Mouse (Mus musculus): ENCODE data around the gene Tbc1d8. TPM values are rescaled to one million over a fixed set of nuclear protein-coding genes. Genes with fewer than 3 reads are reported as not detected.
A peak's percentile ranks its signal among the peaks of the same experiment; 100 is the strongest.

The Tbc1d8 gene
- polyA plus RNA-seq, 1 experiment from 2014 or later = 12.2 TPM

DNA sequence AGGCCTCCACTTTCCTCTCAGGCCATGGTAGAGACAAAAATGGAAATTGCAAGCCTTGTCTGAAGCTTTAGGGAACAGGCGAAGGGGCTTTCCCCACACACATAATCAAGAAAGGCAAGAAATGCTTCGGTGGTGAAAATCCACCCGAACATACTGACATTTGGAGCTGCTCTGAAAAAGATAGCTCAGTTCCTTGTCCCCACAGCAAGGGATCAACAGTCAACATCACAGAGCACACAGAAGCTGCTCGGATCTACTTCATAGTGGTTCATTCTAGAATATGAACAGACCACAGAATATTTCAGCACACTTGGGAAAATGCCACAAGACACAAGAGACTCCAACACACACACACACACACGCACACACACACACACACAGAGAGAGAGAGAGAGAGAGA is 14.6 kb upstream of the Tbc1d8 start:
- no peak overlapping the region for H3K9ac ChIP-seq (ENCODE audit: low read depth, low read length)
- 88% methylated on average over 5 of the region's 5 CpGs for WGBS
- ATAC-seq (ENCODE audit: low FRiP score, low TSS enrichment) = no peak
- H3K27me3 ChIP-seq (ENCODE audit: control insufficient read depth, insufficient read depth, low read length) = no peaks in the 10 kb centered on the region
- no peak overlapping the region for H3K4me3 ChIP-seq (ENCODE audit: low read length)
- H3K4me1 ChIP-seq (ENCODE audit: control insufficient read depth, insufficient read depth, low read length) = no peaks in the 10 kb centered on the region
- H3K4me2 ChIP-seq (replicated peaks; ENCODE audit: low read depth, low read length) = no peak overlapping the region
- H3K36me3 ChIP-seq (ENCODE audit: control insufficient read depth, insufficient read depth, low read length) = no peaks in the 10 kb centered on the region
- peaks cover 12% of the 10 kb centered on the region for H3K9me3 ChIP-seq (ENCODE audit: control insufficient read depth, low read length)
- no peak overlapping the region for H3K27ac ChIP-seq (ENCODE audit: low read depth, low read length)

DNA sequence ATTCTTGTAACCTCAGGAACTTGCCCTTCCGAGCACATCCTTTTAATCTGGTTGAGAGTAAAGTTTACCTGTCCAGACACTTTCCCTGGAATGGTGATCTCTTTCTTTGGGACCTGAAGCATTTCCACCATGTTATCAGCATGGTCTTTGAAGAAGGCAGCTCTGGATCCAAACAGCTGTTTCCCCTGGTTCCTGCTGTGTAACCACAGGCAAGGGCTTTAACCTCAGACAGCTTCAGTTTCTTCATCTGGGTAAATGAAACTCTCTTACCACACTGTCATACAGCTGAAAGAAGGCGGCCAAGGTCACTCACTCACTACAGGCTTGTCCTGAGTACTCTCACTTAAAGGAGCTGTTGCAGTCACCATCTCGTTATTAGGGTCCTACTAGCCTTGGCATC is 8.8 kb upstream of the Tbc1d8 start:
- no peaks in the 10 kb centered on the region for H3K36me3 ChIP-seq (ENCODE audit: control insufficient read depth, insufficient read depth, low read length)
- 78% methylated on average over 3 of the region's 3 CpGs for WGBS
- no peaks in the 10 kb centered on the region for H3K27me3 ChIP-seq (ENCODE audit: control insufficient read depth, insufficient read depth, low read length)
- no peak overlapping the region for H3K4me2 ChIP-seq (replicated peaks; ENCODE audit: low read depth, low read length)
- H3K27ac ChIP-seq (ENCODE audit: low read depth, low read length) = no peak overlapping the region
- H3K4me1 ChIP-seq (ENCODE audit: control insufficient read depth, insufficient read depth, low read length) = no peaks in the 10 kb centered on the region
- no peak for ATAC-seq (ENCODE audit: low FRiP score, low TSS enrichment)
- no peak overlapping the region for H3K4me3 ChIP-seq (ENCODE audit: low read length)
- no peaks in the 10 kb centered on the region for H3K9me3 ChIP-seq (ENCODE audit: control insufficient read depth, low read length)
- no peak overlapping the region for H3K9ac ChIP-seq (ENCODE audit: low read depth, low read length)

DNA sequence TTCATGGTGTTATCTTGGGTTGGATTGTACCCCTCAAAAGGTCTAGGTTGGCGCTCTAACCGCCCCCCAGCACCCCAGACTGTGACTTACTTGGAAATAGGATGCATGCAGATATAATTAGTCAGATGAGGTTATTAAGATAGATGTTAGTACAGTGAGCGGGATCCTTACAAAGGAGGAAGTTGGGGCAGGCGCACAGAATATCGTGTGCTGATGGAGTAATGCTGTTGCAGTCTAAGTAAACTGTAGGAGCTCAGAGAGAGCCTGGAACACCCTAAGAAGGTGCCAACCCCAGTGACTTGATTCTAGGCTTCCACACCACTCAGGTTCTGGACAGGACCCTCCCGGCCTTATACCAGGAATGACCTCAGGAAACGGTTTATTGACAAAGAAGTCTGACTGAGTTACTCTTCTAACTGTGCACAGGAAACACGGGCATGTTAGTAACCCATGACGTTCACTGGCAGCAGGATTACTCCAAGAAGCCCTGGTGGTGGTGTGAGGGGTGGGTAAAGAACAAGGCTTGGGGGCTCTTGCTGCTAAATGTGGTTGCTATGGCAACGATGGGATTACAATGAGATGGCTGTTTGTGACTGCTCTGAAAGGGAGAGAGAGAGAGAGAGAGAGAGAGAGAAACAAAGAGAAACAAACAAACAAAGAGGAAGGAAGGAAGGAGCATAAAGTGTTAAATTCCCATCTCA is 3.7 kb upstream of the Tbc1d8 start:
- Histone ChIP-seq H3K9ac (ENCODE audit: low read depth, low read length) (no peak overlapping the region), H3K27me3 (ENCODE audit: control insufficient read depth, insufficient read depth, low read length) (peaks cover 5% of the 10 kb centered on the region; the same call in 1 of the 2 replicates), H3K36me3 (ENCODE audit: control insufficient read depth, insufficient read depth, low read length) (no peaks in the 10 kb centered on the region), H3K4me1 (ENCODE audit: control insufficient read depth, insufficient read depth, low read length) (peaks cover 12% of the 10 kb centered on the region), H3K4me2 (replicated peaks; ENCODE audit: low read depth, low read length) (no peak overlapping the region), H3K27ac (ENCODE audit: low read depth, low read length) (no peak overlapping the region), H3K9me3 (ENCODE audit: control insufficient read depth, low read length) (no peaks in the 10 kb centered on the region), H3K4me3 (ENCODE audit: low read length) (no peak overlapping the region)
- 72% methylated on average over 10 of the region's 10 CpGs for WGBS
- no peak for ATAC-seq (ENCODE audit: low FRiP score, low TSS enrichment)

DNA sequence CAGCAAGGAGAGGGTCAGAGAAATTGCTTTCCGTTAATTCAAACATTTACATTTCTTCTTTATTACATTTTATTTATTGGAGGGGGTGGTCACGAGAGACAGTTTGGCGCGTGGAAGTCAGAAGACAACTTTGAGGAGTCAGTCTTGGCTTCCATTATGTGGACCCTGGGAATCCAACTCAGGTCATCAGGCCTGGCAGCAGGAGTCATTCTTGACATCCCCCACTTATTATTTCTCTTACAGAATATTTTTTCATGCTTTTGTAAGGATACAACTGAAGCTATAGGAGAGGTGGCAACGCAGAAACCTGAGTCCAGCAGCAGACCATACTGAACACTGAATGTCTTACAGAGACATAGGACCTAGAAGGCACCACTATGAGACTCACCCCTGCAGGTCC is 699 bp upstream of the Tbc1d8 start:
- no peaks in the 10 kb centered on the region for H3K9me3 ChIP-seq (ENCODE audit: control insufficient read depth, low read length)
- H3K36me3 ChIP-seq (ENCODE audit: control insufficient read depth, insufficient read depth, low read length) = no peaks in the 10 kb centered on the region
- WGBS = 50% methylated on average over 5 of the region's 5 CpGs
- peak overlapping the region; percentile 94 for H3K4me2 ChIP-seq (replicated peaks; ENCODE audit: low read depth, low read length)
- H3K4me3 ChIP-seq (ENCODE audit: low read length) = peak overlapping the region; percentile 74; the same call in 1 of the 2 replicates
- ATAC-seq (ENCODE audit: low FRiP score, low TSS enrichment) = no peak
- H3K27me3 ChIP-seq (ENCODE audit: control insufficient read depth, insufficient read depth, low read length) = peaks cover 9% of the 10 kb centered on the region; the same call in 1 of the 2 replicates
- peaks cover 15% of the 10 kb centered on the region for H3K4me1 ChIP-seq (ENCODE audit: control insufficient read depth, insufficient read depth, low read length)
- H3K27ac ChIP-seq (ENCODE audit: low read depth, low read length) = no peak overlapping the region; the same call in 1 of the 2 replicates
- H3K9ac ChIP-seq (ENCODE audit: low read depth, low read length) = peak overlapping the region; percentile 14; the same call in 1 of the 2 replicates

DNA sequence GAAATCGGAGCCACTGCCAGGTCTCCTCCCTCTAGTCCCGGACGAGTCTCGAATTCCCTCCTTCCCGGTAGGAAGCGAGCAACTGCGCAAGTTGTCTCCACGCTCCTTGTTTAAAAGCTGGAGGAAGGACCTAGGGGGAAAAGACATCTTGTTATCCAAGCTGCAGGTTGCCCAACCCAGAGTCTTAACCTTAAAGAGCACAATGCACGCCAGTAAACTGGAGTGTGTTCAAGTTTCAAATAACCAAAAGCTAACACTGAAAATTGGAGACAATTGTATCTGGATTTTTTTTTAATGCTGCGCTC is 293 bp upstream of the Tbc1d8 start:
- Histone ChIP-seq H3K27me3 (ENCODE audit: control insufficient read depth, insufficient read depth, low read length) (peaks cover 9% of the 10 kb centered on the region; the same call in 1 of the 2 replicates), H3K36me3 (ENCODE audit: control insufficient read depth, insufficient read depth, low read length) (no peaks in the 10 kb centered on the region), H3K27ac (ENCODE audit: low read depth, low read length) (peak overlapping the region; percentile 79; the same call in 1 of the 2 replicates), H3K9me3 (ENCODE audit: control insufficient read depth, low read length) (no peaks in the 10 kb centered on the region), H3K9ac (ENCODE audit: low read depth, low read length) (peak overlapping the region; percentile 14; the same call in 1 of the 2 replicates), H3K4me2 (replicated peaks; ENCODE audit: low read depth, low read length) (peak overlapping the region; percentile 94), H3K4me3 (ENCODE audit: low read length) (peak overlapping the region; percentile 74), H3K4me1 (ENCODE audit: control insufficient read depth, insufficient read depth, low read length) (peaks cover 18% of the 10 kb centered on the region)
- no peak for ATAC-seq (ENCODE audit: low FRiP score, low TSS enrichment)
- WGBS = 4% methylated on average over 10 of the region's 10 CpGs

DNA sequence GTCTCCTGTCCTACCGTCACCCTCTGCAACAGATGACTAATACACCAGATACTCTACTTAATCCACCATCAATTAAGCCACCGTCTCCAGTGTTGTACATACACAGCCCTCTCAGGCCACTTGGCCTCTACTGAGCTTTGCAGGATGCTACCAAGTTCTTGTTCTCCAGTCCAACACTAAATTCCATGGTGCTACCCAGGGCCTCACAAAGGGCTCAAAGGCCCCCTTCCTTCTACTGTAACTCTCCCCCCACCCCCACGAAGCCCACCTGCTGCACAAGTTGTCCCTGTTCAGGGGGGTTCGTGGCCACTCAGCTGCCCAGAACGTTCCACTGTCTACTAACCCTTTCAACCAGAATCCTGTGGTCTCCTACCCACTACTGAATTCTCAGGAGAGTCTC is 1.5 kb downstream of the Tbc1d8 start:
- Histone ChIP-seq H3K4me2 (replicated peaks; ENCODE audit: low read depth, low read length) (peak overlapping the region; percentile 94), H3K9me3 (ENCODE audit: control insufficient read depth, low read length) (no peaks in the 10 kb centered on the region), H3K9ac (ENCODE audit: low read depth, low read length) (peak overlapping the region; percentile 24; the same call in 1 of the 2 replicates), H3K36me3 (ENCODE audit: control insufficient read depth, insufficient read depth, low read length) (no peaks in the 10 kb centered on the region), H3K27ac (ENCODE audit: low read depth, low read length) (no peak overlapping the region), H3K27me3 (ENCODE audit: control insufficient read depth, insufficient read depth, low read length) (peaks cover 9% of the 10 kb centered on the region; the same call in 1 of the 2 replicates), H3K4me3 (ENCODE audit: low read length) (peak overlapping the region; percentile 74; the same call in 1 of the 2 replicates), H3K4me1 (ENCODE audit: control insufficient read depth, insufficient read depth, low read length) (peaks cover 18% of the 10 kb centered on the region)
- ATAC-seq (ENCODE audit: low FRiP score, low TSS enrichment) = no peak
- 69% methylated on average over 5 of the region's 5 CpGs for WGBS

DNA sequence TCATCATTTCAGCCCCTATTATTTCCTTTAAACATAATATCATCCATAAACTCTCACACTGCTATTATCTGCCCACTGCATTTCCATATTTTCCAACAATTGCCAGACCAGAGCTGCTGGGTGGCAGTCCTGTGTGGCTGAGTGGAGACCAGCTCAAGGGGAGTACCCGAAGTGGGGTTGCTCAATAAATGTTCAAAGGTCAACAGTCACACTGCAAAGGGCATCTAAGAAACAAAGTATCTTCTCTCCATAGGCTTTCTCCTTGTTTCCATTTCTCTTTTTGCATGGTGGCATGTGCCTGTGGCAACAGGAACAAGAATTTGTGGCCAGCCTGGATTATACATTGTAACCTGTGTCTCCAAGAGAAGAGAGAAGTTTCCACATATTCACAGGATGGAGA is 2.2 kb downstream of the Tbc1d8 start:
- no peaks in the 10 kb centered on the region for H3K9me3 ChIP-seq (ENCODE audit: control insufficient read depth, low read length)
- ATAC-seq (ENCODE audit: low FRiP score, low TSS enrichment) = no peak
- H3K27me3 ChIP-seq (ENCODE audit: control insufficient read depth, insufficient read depth, low read length) = peaks cover 9% of the 10 kb centered on the region; the same call in 1 of the 2 replicates
- peaks cover 18% of the 10 kb centered on the region for H3K4me1 ChIP-seq (ENCODE audit: control insufficient read depth, insufficient read depth, low read length)
- H3K36me3 ChIP-seq (ENCODE audit: control insufficient read depth, insufficient read depth, low read length) = no peaks in the 10 kb centered on the region
- H3K9ac ChIP-seq (ENCODE audit: low read depth, low read length) = no peak overlapping the region
- no peak overlapping the region for H3K27ac ChIP-seq (ENCODE audit: low read depth, low read length)
- no peak overlapping the region for H3K4me3 ChIP-seq (ENCODE audit: low read length)
- 73% methylated on average over 1 of the region's 1 CpGs for WGBS
- no peak overlapping the region for H3K4me2 ChIP-seq (replicated peaks; ENCODE audit: low read depth, low read length)

DNA sequence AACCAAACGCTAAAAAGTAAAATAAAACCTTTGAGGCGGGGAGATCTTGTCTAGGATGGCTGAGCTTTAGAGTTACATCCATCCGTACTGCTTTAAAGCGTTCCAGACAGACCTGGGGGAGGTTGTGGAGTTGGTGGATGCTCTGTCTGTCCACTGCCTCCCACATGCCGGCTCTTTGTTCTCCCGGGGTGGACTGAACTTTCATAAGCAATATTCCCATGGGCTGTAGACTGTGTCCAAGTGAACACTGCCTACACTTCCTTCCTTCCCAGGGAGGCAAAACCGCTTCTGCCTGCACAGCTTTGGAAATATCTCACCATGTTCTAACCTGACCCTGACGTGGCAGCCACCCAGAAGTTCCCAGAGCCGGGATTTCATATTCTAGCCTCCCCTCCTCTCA is 4.0 kb downstream of the Tbc1d8 start:
- Histone ChIP-seq H3K4me2 (replicated peaks; ENCODE audit: low read depth, low read length) (no peak overlapping the region), H3K27me3 (ENCODE audit: control insufficient read depth, insufficient read depth, low read length) (peaks cover 9% of the 10 kb centered on the region; the same call in 1 of the 2 replicates), H3K36me3 (ENCODE audit: control insufficient read depth, insufficient read depth, low read length) (no peaks in the 10 kb centered on the region), H3K4me3 (ENCODE audit: low read length) (no peak overlapping the region), H3K9ac (ENCODE audit: low read depth, low read length) (no peak overlapping the region), H3K4me1 (ENCODE audit: control insufficient read depth, insufficient read depth, low read length) (peaks cover 17% of the 10 kb centered on the region), H3K27ac (ENCODE audit: low read depth, low read length) (peak overlapping the region; percentile 30; the same call in 1 of the 2 replicates), H3K9me3 (ENCODE audit: control insufficient read depth, low read length) (no peaks in the 10 kb centered on the region)
- ATAC-seq (ENCODE audit: low FRiP score, low TSS enrichment) = no peak
- 36% methylated on average over 9 of the region's 9 CpGs for WGBS

DNA sequence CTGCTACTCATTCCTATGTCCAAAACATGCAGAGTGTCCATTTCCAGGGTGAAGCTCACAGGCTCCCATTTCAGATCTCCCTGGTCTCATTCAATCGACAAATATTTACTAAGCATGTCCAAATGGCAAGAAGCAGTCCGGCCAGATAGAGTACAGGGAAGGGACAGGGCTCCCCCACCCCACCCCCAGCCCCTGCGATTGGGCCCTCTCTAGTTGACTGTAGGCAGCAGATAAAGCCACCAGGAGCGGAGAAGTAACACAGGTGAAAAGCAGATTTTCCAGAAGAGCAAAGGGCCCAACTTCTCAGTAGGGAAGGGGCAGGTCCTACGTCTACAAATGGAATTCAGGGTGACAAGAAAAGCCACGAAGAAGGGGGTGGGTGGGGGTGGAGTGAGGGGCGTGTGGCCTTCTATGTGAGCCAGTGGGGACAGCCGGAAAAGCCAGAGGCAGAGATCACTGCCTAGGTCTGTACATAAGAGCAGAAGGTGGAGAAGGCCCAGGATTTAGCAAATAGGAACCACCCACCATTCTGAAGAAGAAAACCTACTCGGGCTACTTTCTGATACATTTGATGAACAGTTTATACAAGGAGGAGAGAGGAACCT is 7.2 kb downstream of the Tbc1d8 start:
- Histone ChIP-seq H3K9ac (ENCODE audit: low read depth, low read length) (no peak overlapping the region), H3K9me3 (ENCODE audit: control insufficient read depth, low read length) (no peaks in the 10 kb centered on the region), H3K4me2 (replicated peaks; ENCODE audit: low read depth, low read length) (no peak overlapping the region), H3K4me1 (ENCODE audit: control insufficient read depth, insufficient read depth, low read length) (0 out of 2 replicates have a peak, but pooled peaks cover 3% of the 10 kb centered on the region), H3K27me3 (ENCODE audit: control insufficient read depth, insufficient read depth, low read length) (no peaks in the 10 kb centered on the region), H3K4me3 (ENCODE audit: low read length) (no peak overlapping the region), H3K36me3 (ENCODE audit: control insufficient read depth, insufficient read depth, low read length) (no peaks in the 10 kb centered on the region), H3K27ac (ENCODE audit: low read depth, low read length) (no peak overlapping the region)
- whole genome bisulfite sequencing = 79% methylated on average over 9 of the region's 9 CpGs
- ATAC-seq (ENCODE audit: low FRiP score, low TSS enrichment) = no peak

All from kidney, embryonic 14.5 days (tissue).